Mouse (Mus musculus): ENCODE data around the gene Dcaf1. TPM values are rescaled to one million over a fixed set of nuclear protein-coding genes. Genes with fewer than 3 reads are reported as not detected.

The Dcaf1 gene
- total RNA-seq, 2 experiments from 2014 or later = 32.5 to 33.7 TPM

DNA sequence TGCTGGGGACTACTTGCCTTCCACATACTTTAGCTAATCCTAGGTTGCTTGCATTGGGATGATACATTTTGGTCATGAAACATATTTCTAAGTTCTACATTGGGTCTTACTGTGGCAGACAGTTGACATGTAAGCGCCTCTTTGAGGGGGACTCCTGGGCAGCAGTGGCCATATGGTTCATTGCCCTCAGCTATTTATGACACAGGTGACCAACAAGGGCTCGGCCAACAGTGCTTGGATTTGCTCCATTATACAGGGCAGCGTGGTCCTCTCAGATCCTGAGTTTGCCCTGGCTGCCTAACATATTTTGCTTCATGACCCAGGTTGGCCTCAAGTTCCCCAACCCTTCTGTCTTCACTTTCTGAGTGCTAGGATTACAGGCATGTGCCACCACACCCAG, 55.0 kb downstream of the Dcaf1 start:
- no peak for DNase-seq (ENCODE audit: low spot score in 2 of 2)

GRCm38 (mm10) chr9:106879471-106879870, 57.8 kb downstream of the Dcaf1 start:
- DNase-seq (ENCODE audit: low spot score in 2 of 2) = no peak

DNA sequence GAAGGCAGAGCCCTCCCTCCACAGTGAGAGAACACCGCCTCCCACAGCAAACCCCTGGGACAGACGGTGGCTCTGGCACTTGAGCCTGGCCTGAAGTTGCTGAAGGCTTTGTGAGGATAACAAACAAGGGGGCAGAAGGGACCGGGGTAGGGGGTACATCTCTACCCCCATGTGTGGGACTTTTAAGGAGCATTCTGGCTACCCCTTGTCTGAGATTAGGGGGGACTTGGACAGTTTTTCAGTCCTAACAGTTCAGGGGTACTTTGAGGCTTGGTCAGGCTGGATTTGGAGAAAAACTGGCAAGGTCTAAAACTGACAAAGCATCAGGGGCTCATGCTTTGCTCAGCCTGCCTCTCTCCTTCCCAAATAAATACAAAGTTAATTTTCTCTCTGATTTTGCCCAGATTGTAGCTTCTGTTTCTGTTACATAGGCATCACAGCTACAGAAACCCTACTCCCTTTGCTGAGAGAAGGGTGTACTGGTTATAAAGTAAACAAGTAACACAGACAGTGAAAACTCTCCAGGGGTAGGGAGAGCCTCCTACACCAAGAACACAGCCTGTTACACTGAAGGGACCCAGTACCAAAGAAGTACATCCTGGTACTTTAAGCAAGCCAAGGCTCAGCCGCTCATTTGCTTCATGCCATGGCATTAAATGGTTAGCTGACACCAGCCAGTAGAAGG, 59.5 kb downstream of the Dcaf1 start:
- DNase-seq (ENCODE audit: low spot score in 2 of 2) = no peak

- DNase-seq (ENCODE audit: low spot score in 2 of 2) = no peak
Measured at GRCm38 (mm10) chr9:106882176-106882575, 60.5 kb downstream of the Dcaf1 start.

DNA sequence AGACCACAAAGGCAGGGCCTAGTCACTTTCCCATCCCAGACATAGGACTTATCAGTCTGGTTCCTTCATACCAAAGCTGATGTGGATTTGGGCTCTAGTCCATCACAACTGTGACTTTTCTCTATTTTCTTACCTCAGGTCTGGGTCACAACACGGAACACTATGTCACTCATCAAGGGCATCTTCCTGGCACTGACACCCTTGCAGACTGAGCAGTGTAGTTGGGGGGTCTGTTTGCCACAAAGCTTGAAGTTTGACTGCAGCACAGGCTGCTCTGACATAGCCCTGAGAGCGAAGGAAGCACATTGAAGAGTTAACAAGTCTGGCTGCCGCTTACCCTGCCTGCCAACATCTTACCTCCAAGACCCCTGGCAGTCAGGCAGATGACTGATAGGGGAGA, 61.4 kb downstream of the Dcaf1 start:
- DNase-seq (ENCODE audit: low spot score in 2 of 2) = no peak

DNA sequence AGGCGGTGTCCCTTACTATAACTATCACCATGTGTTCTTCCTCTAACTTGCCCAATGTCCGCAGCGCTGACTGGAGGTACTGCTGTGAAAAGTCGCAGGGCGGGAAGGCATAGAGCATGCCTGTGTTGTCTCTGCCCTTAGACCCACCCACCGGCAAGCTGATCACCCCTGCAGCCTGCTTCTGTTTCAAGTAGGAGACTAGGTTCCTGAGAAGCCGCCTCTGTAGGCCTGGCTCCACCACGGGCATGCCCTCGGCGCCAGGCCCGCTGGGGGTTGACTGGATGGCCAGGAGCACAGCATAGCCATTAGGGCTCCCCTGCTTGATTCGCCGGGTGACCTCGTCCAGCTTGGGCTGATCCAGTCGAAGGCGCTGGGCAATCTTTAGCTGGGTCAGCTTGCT, 62.6 kb downstream of the Dcaf1 start:
- DNase-seq (ENCODE audit: low spot score in 2 of 2) = no peak

GRCm38 (mm10) chr9:106884996-106885900, 63.6 kb downstream of the Dcaf1 start:
- DNase-seq (ENCODE audit: low spot score in 2 of 2) = no peak

DNA sequence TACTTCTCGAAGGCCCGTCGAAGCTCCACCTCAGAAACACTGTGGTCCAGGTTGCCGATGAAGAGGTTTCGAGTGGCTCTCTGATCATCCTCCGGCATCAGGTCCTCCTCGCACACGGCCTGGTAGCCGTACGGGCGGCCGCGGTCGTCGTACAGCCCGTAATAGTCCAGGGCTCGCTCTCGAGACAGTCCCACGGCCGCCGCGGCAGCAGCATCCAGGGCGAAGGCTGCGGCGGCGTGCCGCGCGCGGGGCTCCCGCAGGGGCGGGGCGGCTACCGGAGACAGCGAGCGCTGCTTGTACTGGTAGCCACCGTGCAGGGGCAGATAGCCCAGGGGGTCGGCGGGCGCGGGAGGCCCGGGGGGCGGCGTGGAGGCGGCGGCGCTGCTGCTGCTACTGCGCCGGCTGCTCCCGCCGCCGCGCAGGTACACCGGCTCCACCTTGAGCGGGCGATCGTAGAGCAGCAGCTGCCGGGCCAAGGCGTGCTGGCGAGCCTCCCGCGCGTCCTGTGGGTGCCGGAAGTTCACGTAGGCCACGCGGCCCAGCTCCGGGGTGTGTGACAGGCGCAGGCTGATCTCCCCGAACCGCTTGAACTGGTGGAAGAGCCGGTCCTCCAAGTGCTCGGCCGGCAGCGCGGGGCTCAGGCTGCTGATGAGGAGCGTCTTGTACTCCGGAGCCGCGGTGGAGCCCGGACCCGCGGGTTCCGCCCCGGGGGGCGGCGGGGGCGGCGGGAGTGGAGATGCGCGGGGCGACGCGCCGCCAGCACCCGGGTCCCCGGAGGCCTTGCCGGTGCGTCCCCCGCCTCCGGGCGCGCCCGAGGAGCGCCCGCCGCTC, 64.4 kb downstream of the Dcaf1 start:
- peak in 1 of 2 experiments; percentile 53 for DNase-seq (ENCODE audit: low spot score in 2 of 2)

DNA sequence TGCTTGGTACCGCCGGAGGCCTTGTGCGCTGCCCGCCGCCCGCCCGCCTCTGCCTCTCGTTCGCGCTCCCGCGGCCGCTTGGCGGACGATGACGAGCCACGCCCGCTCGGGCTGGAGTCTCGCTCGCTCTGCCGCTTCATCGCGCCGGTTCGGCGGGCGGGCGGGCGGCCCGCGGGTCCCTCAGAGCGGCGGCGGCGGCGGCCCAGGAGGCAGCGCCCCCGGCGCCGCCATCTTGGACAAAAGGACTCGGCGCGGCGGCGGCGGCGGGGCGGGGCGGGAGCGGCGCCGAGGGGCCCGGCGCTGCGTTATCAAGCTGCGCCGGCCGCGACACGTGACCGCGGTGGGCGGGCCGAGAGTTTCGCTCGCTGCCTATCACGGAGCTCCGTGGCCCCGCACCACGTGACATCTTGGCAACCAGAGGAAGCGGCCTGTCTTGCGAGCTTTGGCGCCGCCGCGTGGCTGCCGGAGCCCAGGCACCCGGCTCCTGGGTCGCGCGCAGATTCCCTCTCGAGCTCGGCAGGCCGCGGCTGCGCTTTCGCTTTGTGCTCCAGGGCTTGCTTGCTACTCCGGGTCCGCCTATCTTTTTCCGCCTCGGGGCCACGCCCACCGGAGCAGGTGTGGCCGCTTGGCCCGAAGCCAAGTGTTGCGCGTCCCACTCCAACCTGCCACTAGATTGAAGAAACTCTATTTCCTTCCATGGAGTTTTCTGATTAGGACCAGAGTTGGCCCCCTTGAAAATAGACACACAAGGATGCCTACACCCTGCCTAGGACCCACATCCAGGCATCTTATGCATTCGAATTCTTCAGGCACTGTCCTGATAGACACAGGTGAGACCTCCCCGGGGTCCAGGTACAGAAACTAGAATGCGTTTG, 65.4 kb downstream of the Dcaf1 start, which contains the start of gene Rbm15b:
Rbm15b (minus strand) TSS at position 601 of the 875 bp plus-strand sequence.
- DNase-seq (ENCODE audit: low spot score in 2 of 2) = peak; percentile 98 to 99

DNA sequence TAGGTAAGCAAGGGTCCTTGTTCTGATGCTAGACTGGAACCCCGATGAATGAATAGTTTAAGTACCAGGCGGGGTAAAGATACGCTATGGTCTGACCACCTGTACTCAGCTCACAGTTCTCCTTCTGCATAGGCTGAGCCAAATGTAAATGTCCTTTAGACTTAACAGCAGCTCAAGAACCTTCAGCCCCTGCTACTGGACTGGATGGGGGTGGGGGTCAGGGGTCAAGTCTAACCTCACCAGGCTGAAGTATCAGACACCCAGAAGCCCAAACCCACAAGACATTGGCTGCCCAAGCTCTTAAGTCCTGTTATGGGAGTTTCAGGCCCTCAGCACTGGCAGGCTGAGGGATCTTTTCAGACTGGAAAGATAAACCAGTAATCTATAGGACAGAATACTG, 66.7 kb downstream of the Dcaf1 start:
- no peak for DNase-seq (ENCODE audit: low spot score in 2 of 2)

- DNase-seq (ENCODE audit: low spot score in 2 of 2) = no peak
Measured at GRCm38 (mm10) chr9:106889321-106889720, 67.6 kb downstream of the Dcaf1 start.

- DNase-seq (ENCODE audit: low spot score in 2 of 2) = no peak
Measured at GRCm38 (mm10) chr9:106890496-106891240, 69.0 kb downstream of the Dcaf1 start.

GRCm38 (mm10) chr9:106891341-106891741, 69.7 kb downstream of the Dcaf1 start:
- no peak for DNase-seq (ENCODE audit: low spot score in 2 of 2)

DNA sequence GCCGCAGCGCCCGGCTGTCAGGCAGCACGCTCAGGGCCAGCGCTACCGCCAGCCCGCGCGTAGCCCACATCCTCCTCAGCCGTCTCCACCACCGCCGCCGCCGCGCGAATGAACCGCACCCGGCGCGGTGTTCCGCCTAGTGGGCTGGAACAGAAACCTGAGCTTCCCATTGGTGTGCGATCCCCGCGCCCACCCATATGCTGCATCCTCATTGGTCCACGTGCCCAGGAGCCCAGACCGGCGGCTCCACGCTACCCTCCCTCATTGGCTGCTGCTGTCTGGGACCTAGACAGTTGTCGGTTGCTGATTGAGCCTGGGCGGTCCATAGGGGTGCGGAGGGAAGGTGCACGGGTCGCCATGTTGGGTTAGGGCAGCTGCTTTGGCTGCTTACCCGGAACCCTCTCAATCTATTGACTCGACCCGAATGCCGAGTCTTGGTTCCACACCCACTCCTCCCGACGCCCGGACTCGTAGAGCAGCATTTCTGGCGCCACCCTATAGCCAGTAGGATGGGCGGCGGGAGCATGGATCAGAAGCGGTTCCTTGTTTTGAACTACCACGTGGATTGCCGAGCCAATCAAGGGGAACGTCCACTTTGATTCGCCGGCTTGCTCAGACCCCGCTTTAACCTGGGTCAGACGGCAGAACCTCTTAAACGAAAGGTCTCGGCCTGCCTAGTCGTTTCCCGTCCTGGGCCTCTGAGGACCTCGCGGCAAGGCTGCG, 70.3 kb downstream of the Dcaf1 start, which contains the start of gene Manf:
Manf (minus strand) TSS at position 151 of the 723 bp plus-strand sequence.
- DNase-seq (ENCODE audit: low spot score in 2 of 2) = peak; percentile 98 to 99

- no peak for DNase-seq (ENCODE audit: low spot score in 2 of 2)
Measured at GRCm38 (mm10) chr9:106892552-106892875, 70.8 kb downstream of the Dcaf1 start.

- no peak for DNase-seq (ENCODE audit: low spot score in 2 of 2)
Measured at GRCm38 (mm10) chr9:106893327-106893726, 71.7 kb downstream of the Dcaf1 start.

GRCm38 (mm10) chr9:106898901-106899300, 77.2 kb downstream of the Dcaf1 start:
- DNase-seq (ENCODE audit: low spot score in 2 of 2) = no peak

GRCm38 (mm10) chr9:106901596-106901995, 79.9 kb downstream of the Dcaf1 start:
- no peak for DNase-seq (ENCODE audit: low spot score in 2 of 2)

All from layer of hippocampus, adult 18-20 months (tissue).